Comparison of ENCODE assay signal across 28 mouse cellular contexts in genomic region chr9:103693826-103694225, GRCm38 (mm10).
DNase-seq lines count a peak whose midpoint lies in the region; ATAC-seq and TF ChIP-seq lines count a peak whose summit lies in the region.
"Had no signal": no experiment of that assay in that cellular context is flagged by ENCODE, and none has a peak within 500 bp of the region (broad histone marks: within the 10 kb centered on the region; RNA-seq: fewer than 3 reads in every experiment).

No protein-coding gene starts in this region.

- no peaks in the 10 kb centered on the region for H3K27me3 ChIP-seq in heart, embryonic 13.5 days (replicated peaks)
- H3K27me3 ChIP-seq in stomach, postnatal 0 days (ENCODE audit: control insufficient read depth, insufficient read depth, low read length) = no peaks in the 10 kb centered on the region
- H3K27me3 ChIP-seq: hindbrain, embryonic 15.5 days; intestine, embryonic 15.5 days; neural tube, embryonic 15.5 days had no signal

- intact Hi-C loops in heart, postnatal 10 days (cut with DNase I) = loop anchor here (5.0 kb wide), 1 partner anchor 72 kb away; no protein-coding TSS in a partner anchor

- H3K27ac ChIP-seq in heart, embryonic 13.5 days (replicated peaks) = peak overlapping the region; percentile 48
- H3K27ac ChIP-seq in stomach, postnatal 0 days (replicated peaks) = no peak overlapping the region
- H3K27ac ChIP-seq: forebrain, embryonic 12.5 days; hindbrain, embryonic 10.5 days; intestine, embryonic 15.5 days; liver, embryonic 14.5 days; macrophage; neural tube, embryonic 15.5 days had no signal

- no peak for DNase-seq in heart, postnatal 10 days
- peak; percentile 89 for DNase-seq in brain, adult 2 months (ENCODE audit: low read depth, low spot score)
- DNase-seq in cerebellum, adult 11 months = peak; percentile 26
- DNase-seq in cerebellum, adult 9-10 months = peak; percentile 81
- no peak for DNase-seq in gastrocnemius, postnatal 10 days
- DNase-seq in stomach, postnatal 0 days (ENCODE audit: low spot score) = no peak
- DNase-seq in urinary bladder, postnatal 10 days (ENCODE audit: low spot score) = no peak
- DNase-seq: adrenal gland, postnatal 25 days; B cell, adult 2 months; gastrocnemius, postnatal 14 days; kidney, adult 2 months; kidney, postnatal 36 days; liver; lung, adult 2 months; lung, postnatal 10 days; midbrain, embryonic 14.5 days; right cerebral cortex, postnatal 25 days; thymus, adult 2 months; thymus, postnatal 36 days had no signal

- no peak for TF ChIP-seq CTCF in stomach, postnatal 0 days (IDR thresholded peaks at IDR 0.05; ENCODE audit: low read depth)

- H3K4me1 ChIP-seq in heart, embryonic 13.5 days = peaks cover 60% of the 10 kb centered on the region
- H3K4me1 ChIP-seq in stomach, postnatal 0 days (replicated peaks; ENCODE audit: control insufficient read depth, insufficient read depth) = no peaks in the 10 kb centered on the region
- H3K4me1 ChIP-seq: intestine, embryonic 15.5 days had no signal

- peaks cover 10% of the 10 kb centered on the region; the same call in 1 of the 2 replicates for H3K36me3 ChIP-seq in heart, embryonic 13.5 days
- H3K36me3 ChIP-seq in stomach, postnatal 0 days (ENCODE audit: control insufficient read depth, insufficient read depth, low read length) = no peaks in the 10 kb centered on the region
- H3K36me3 ChIP-seq: forebrain, embryonic 12.5 days; hindbrain, embryonic 10.5 days; hindbrain, embryonic 15.5 days; intestine, embryonic 15.5 days; neural tube, embryonic 15.5 days had no signal

- no peak overlapping the region for H3K4me3 ChIP-seq in heart, embryonic 13.5 days
- no peak overlapping the region for H3K4me3 ChIP-seq in stomach, postnatal 0 days (ENCODE audit: low read depth, low read length)
- H3K4me3 ChIP-seq: erythroblast, embryonic 14.5 days; forebrain, embryonic 12.5 days; hindbrain, embryonic 10.5 days; hindbrain, embryonic 15.5 days; intestine, embryonic 15.5 days; neural tube, embryonic 15.5 days had no signal

- H3K9ac ChIP-seq in heart, embryonic 13.5 days = no peak overlapping the region
- H3K9ac ChIP-seq in stomach, postnatal 0 days (ENCODE audit: low read length) = no peak overlapping the region
- H3K9ac ChIP-seq: forebrain, embryonic 12.5 days; hindbrain, embryonic 15.5 days; intestine, embryonic 15.5 days; liver, embryonic 14.5 days; neural tube, embryonic 15.5 days had no signal

- H3K4me2 ChIP-seq in heart, embryonic 13.5 days = no peak overlapping the region
- no peak overlapping the region for H3K4me2 ChIP-seq in stomach, postnatal 0 days (replicated peaks; ENCODE audit: low read depth)
- H3K4me2 ChIP-seq: forebrain, embryonic 12.5 days; hindbrain, embryonic 15.5 days; intestine, embryonic 15.5 days; neural tube, embryonic 15.5 days had no signal

- TF ChIP-seq EP300 in stomach, postnatal 0 days (optimal IDR thresholded peaks at IDR 0.05) = no peak

- peaks cover 8% of the 10 kb centered on the region; the same call in 1 of the 2 replicates for H3K9me3 ChIP-seq in heart, embryonic 13.5 days
- H3K9me3 ChIP-seq in stomach, postnatal 0 days (ENCODE audit: control insufficient read depth, low read length) = no peaks in the 10 kb centered on the region
- H3K9me3 ChIP-seq: forebrain, embryonic 12.5 days; hindbrain, embryonic 15.5 days; intestine, embryonic 15.5 days; neural tube, embryonic 15.5 days had no signal

- ATAC-seq in heart, embryonic 13.5 days (ENCODE audit: extremely low read depth, insufficient number of reproducible peaks, low FRiP score, low TSS enrichment) = no peak
- ATAC-seq in stomach, postnatal 0 days (ENCODE audit: low FRiP score, low TSS enrichment) = no peak
- ATAC-seq: intestine, embryonic 15.5 days had no signal

Comparison
In these comparisons a context has a peak if more than half of its experiments do, and no peak if none do; other contexts are left out.
1. DNase-seq: peak in brain, adult 2 months (single experiment), cerebellum, adult 11 months (single experiment) and cerebellum, adult 9-10 months (single experiment); none in heart, postnatal 10 days (0 of 2), gastrocnemius, postnatal 10 days (single experiment), stomach, postnatal 0 days (single experiment) and urinary bladder, postnatal 10 days (single experiment).